Mouse (Mus musculus) cerebellum, adult 2 months (tissue): ENCODE measurements around the gene Atl3.

Experiments used
- CTCF ChIP-seq: fragments of 200-500 bp; IDR thresholded peaks from 2 replicates; pipeline ENCODE4 v1.5.1; 2011; ENCODE audit warnings: low read depth, mild to moderate bottlenecking, control low read depth, low read length, moderate library complexity, borderline replicate concordance; ENCODE audit not compliant: insufficient read depth
- POLR2A ChIP-seq: fragments of 200-500 bp; IDR thresholded peaks from 2 replicates; pipeline ENCODE4 v1.6.1; 2011; ENCODE audit warnings: low read length, control low read depth, borderline replicate concordance; ENCODE audit not compliant: insufficient read depth

DNA sequence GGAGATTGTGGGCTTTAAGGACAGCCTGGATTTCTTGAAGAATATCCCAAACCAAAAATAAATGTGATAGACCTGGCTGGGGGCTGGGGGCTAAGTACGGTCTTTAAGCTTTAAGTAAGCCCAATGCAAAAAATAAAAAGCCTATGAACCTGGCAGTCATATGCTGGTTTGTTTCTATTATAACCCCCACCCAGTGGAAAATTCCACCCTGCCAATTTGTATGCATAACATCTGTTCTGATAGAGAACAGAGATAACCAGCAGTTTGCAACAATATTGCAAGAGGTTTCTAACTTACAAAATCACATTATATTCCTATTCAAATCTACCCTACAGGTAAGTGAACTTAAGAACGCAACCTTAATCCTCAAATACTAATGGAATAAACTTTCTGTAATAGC, 23.2 kb upstream of the Atl3 start:
- TF ChIP-seq POLR2A (no peak), CTCF (no peak)
